Mouse (Mus musculus): ENCODE results near the gene Tubb4a. TPM values are rescaled to one million over a fixed set of nuclear protein-coding genes. Genes with fewer than 3 reads are reported as not detected.

The Tubb4a gene
- polyA plus RNA-seq, 1 experiment = 5.8 TPM

- Histone ChIP-seq H3K4me3 (ENCODE audit: low read depth, low read length) (no peak within 1 kb of the TSS), H3K27ac (ENCODE audit: insufficient read depth, low read length) (no peak within 1 kb of the TSS), H3K9me3 (replicated peaks; ENCODE audit: control insufficient read depth, insufficient read depth, low read length, poor library complexity, severe bottlenecking) (no peaks in the 10 kb centered on the region), H3K27me3 (ENCODE audit: control insufficient read depth, insufficient read depth, low read length, poor library complexity, severe bottlenecking) (no peaks in the 10 kb centered on the region), H3K36me3 (ENCODE audit: control insufficient read depth, insufficient read depth, low read length, poor library complexity, severe bottlenecking) (no peaks in the 10 kb centered on the region), H3K9ac (ENCODE audit: low read depth, poor library complexity, severe bottlenecking) (no peak within 1 kb of the TSS), H3K4me1 (ENCODE audit: control insufficient read depth, insufficient read depth, low read length) (no peaks in the 10 kb centered on the region)
- no peak for TF ChIP-seq EP300 (IDR thresholded peaks at IDR 0.05; ENCODE audit: insufficient read depth, low read depth, low read length)
- no peak for TF ChIP-seq POLR2A (IDR thresholded peaks at IDR 0.05; ENCODE audit: insufficient read depth, low read length)
- no peak for TF ChIP-seq CTCF (IDR thresholded peaks at IDR 0.05; ENCODE audit: low read depth, low read length)
Observed at GRCm38 (mm10) chr17:57041554-57041953, 46.0 kb downstream of the Tubb4a start, which contains the start of gene Slc25a41. TSS of gene Slc25a41 (minus strand) at chr17:57041654.

GRCm38 (mm10) chr17:57038978-57039377, 48.6 kb downstream of the Tubb4a start:
- TF ChIP-seq EP300 (IDR thresholded peaks at IDR 0.05; ENCODE audit: insufficient read depth, low read depth, low read length) = no peak
- no peak for TF ChIP-seq POLR2A (IDR thresholded peaks at IDR 0.05; ENCODE audit: insufficient read depth, low read length)
- TF ChIP-seq CTCF (IDR thresholded peaks at IDR 0.05; ENCODE audit: low read depth, low read length) = peak; percentile 77
- no peak overlapping the region for H3K27ac ChIP-seq (ENCODE audit: insufficient read depth, low read length)
- H3K4me1 ChIP-seq (ENCODE audit: control insufficient read depth, insufficient read depth, low read length) = no peaks in the 10 kb centered on the region
- H3K36me3 ChIP-seq (ENCODE audit: control insufficient read depth, insufficient read depth, low read length, poor library complexity, severe bottlenecking) = no peaks in the 10 kb centered on the region
- H3K4me3 ChIP-seq (ENCODE audit: low read depth, low read length) = peak overlapping the region; percentile 32; the same call in 1 of the 2 replicates
- no peaks in the 10 kb centered on the region for H3K9me3 ChIP-seq (replicated peaks; ENCODE audit: control insufficient read depth, insufficient read depth, low read length, poor library complexity, severe bottlenecking)
- H3K9ac ChIP-seq (ENCODE audit: low read depth, poor library complexity, severe bottlenecking) = peak overlapping the region; percentile 17; the same call in 1 of the 2 replicates
- H3K27me3 ChIP-seq (ENCODE audit: control insufficient read depth, insufficient read depth, low read length, poor library complexity, severe bottlenecking) = no peaks in the 10 kb centered on the region

- H3K9ac ChIP-seq (ENCODE audit: low read depth, poor library complexity, severe bottlenecking) = peak overlapping the region; percentile 93
- H3K27ac ChIP-seq (ENCODE audit: insufficient read depth, low read length) = no peak overlapping the region; the same call in 1 of the 2 replicates
- H3K4me1 ChIP-seq (ENCODE audit: control insufficient read depth, insufficient read depth, low read length) = no peaks in the 10 kb centered on the region
- no peaks in the 10 kb centered on the region for H3K27me3 ChIP-seq (ENCODE audit: control insufficient read depth, insufficient read depth, low read length, poor library complexity, severe bottlenecking)
- H3K9me3 ChIP-seq (replicated peaks; ENCODE audit: control insufficient read depth, insufficient read depth, low read length, poor library complexity, severe bottlenecking) = no peaks in the 10 kb centered on the region
- peak overlapping the region; percentile 88 for H3K4me3 ChIP-seq (ENCODE audit: low read depth, low read length)
- H3K36me3 ChIP-seq (ENCODE audit: control insufficient read depth, insufficient read depth, low read length, poor library complexity, severe bottlenecking) = peaks cover 9% of the 10 kb centered on the region
- TF ChIP-seq CTCF (IDR thresholded peaks at IDR 0.05; ENCODE audit: low read depth, low read length) (no peak), POLR2A (IDR thresholded peaks at IDR 0.05; ENCODE audit: insufficient read depth, low read length) (no peak), EP300 (IDR thresholded peaks at IDR 0.05; ENCODE audit: insufficient read depth, low read depth, low read length) (no peak)
Observed at GRCm38 (mm10) chr17:57032854-57033253, 54.7 kb downstream of the Tubb4a start.

- H3K27me3 ChIP-seq (ENCODE audit: control insufficient read depth, insufficient read depth, low read length, poor library complexity, severe bottlenecking) = no peaks in the 10 kb centered on the region
- peak overlapping the region; percentile 88 for H3K4me3 ChIP-seq (ENCODE audit: low read depth, low read length)
- H3K36me3 ChIP-seq (ENCODE audit: control insufficient read depth, insufficient read depth, low read length, poor library complexity, severe bottlenecking) = peaks cover 19% of the 10 kb centered on the region
- peak overlapping the region; percentile 48 for H3K27ac ChIP-seq (ENCODE audit: insufficient read depth, low read length)
- H3K4me1 ChIP-seq (ENCODE audit: control insufficient read depth, insufficient read depth, low read length) = no peaks in the 10 kb centered on the region
- H3K9me3 ChIP-seq (replicated peaks; ENCODE audit: control insufficient read depth, insufficient read depth, low read length, poor library complexity, severe bottlenecking) = no peaks in the 10 kb centered on the region
- no peak for TF ChIP-seq CTCF (IDR thresholded peaks at IDR 0.05; ENCODE audit: low read depth, low read length)
- no peak for TF ChIP-seq EP300 (IDR thresholded peaks at IDR 0.05; ENCODE audit: insufficient read depth, low read depth, low read length)
- peak; percentile 96 for TF ChIP-seq POLR2A (IDR thresholded peaks at IDR 0.05; ENCODE audit: insufficient read depth, low read length)
- peak overlapping the region; percentile 93 for H3K9ac ChIP-seq (ENCODE audit: low read depth, poor library complexity, severe bottlenecking)
Observed at GRCm38 (mm10) chr17:57031661-57032420, 55.7 kb downstream of the Tubb4a start.

- peak within 1 kb of the TSS; percentile 99 for H3K9ac ChIP-seq (ENCODE audit: low read depth, poor library complexity, severe bottlenecking)
- no peak for TF ChIP-seq EP300 (IDR thresholded peaks at IDR 0.05; ENCODE audit: insufficient read depth, low read depth, low read length)
- no peak for TF ChIP-seq POLR2A (IDR thresholded peaks at IDR 0.05; ENCODE audit: insufficient read depth, low read length)
- TF ChIP-seq CTCF (IDR thresholded peaks at IDR 0.05; ENCODE audit: low read depth, low read length) = no peak
- H3K4me1 ChIP-seq (ENCODE audit: control insufficient read depth, insufficient read depth, low read length) = no peaks in the 10 kb centered on the region
- H3K4me3 ChIP-seq (ENCODE audit: low read depth, low read length) = peak within 1 kb of the TSS; percentile 95
- peak within 1 kb of the TSS; percentile 48 for H3K27ac ChIP-seq (ENCODE audit: insufficient read depth, low read length)
- H3K27me3 ChIP-seq (ENCODE audit: control insufficient read depth, insufficient read depth, low read length, poor library complexity, severe bottlenecking) = no peaks in the 10 kb centered on the region
- H3K9me3 ChIP-seq (replicated peaks; ENCODE audit: control insufficient read depth, insufficient read depth, low read length, poor library complexity, severe bottlenecking) = no peaks in the 10 kb centered on the region
- peaks cover 26% of the 10 kb centered on the region for H3K36me3 ChIP-seq (ENCODE audit: control insufficient read depth, insufficient read depth, low read length, poor library complexity, severe bottlenecking)
Observed at GRCm38 (mm10) chr17:57030931-57031660, 56.5 kb downstream of the Tubb4a start, which contains the start of gene Khsrp. TSS of gene Khsrp (minus strand) at chr17:57031522.

Other genes starting within 250 kb of the Tubb4a start
- gene Acsbg2, start 213.3 kb downstream of the Tubb4a start, polyA plus RNA-seq (2011; ENCODE audit: insufficient read depth, insufficient read length, low read depth, missing spikeins) = 0.46 and 0.68 TPM in 2 replicates
- gene 1700061G19Rik, start 212.3 kb downstream of the Tubb4a start, polyA plus RNA-seq (2011; ENCODE audit: insufficient read depth, insufficient read length, low read depth, missing spikeins) = 8.0 and 8.4 TPM in 2 replicates
- gene Mllt1, start 152.4 kb downstream of the Tubb4a start, polyA plus RNA-seq (2011; ENCODE audit: insufficient read depth, insufficient read length, low read depth, missing spikeins) = 20.7 and 21.9 TPM in 2 replicates
- gene Acer1, start 105.7 kb downstream of the Tubb4a start, polyA plus RNA-seq (2011; ENCODE audit: insufficient read depth, insufficient read length, low read depth, missing spikeins) = 0.37 and 0.49 TPM in 2 replicates
- gene Clpp, start 97.5 kb downstream of the Tubb4a start, polyA plus RNA-seq (2011; ENCODE audit: insufficient read depth, insufficient read length, low read depth, missing spikeins) = 47.7 and 59.9 TPM in 2 replicates
- 16.0 and 21.3 TPM in 2 replicates for gene Alkbh7, start 90.4 kb downstream of the Tubb4a start, polyA plus RNA-seq (2011; ENCODE audit: insufficient read depth, insufficient read length, low read depth, missing spikeins)
- gene Pspn, start 87.8 kb downstream of the Tubb4a start, polyA plus RNA-seq (2011; ENCODE audit: insufficient read depth, insufficient read length, low read depth, missing spikeins) = not detected in 2 replicates
- gene Gtf2f1, start 76.5 kb downstream of the Tubb4a start, polyA plus RNA-seq (2011; ENCODE audit: insufficient read depth, insufficient read length, low read depth, missing spikeins) = 70.2 and 74.1 TPM in 2 replicates
- 0.56 TPM in 1 of 2 replicates, not detected in the other for gene Gm17949, start 76.3 kb downstream of the Tubb4a start, polyA plus RNA-seq (2011; ENCODE audit: insufficient read depth, insufficient read length, low read depth, missing spikeins)
- 166 and 176 TPM in 2 replicates for gene Khsrp, start 56.3 kb downstream of the Tubb4a start, polyA plus RNA-seq (2011; ENCODE audit: insufficient read depth, insufficient read length, low read depth, missing spikeins)
- gene Slc25a41, start 46.1 kb downstream of the Tubb4a start, polyA plus RNA-seq (2011; ENCODE audit: insufficient read depth, insufficient read length, low read depth, missing spikeins) = not detected in 2 replicates
- gene Crb3, start 28.7 kb downstream of the Tubb4a start, polyA plus RNA-seq (2011; ENCODE audit: insufficient read depth, insufficient read length, low read depth, missing spikeins) = 53.5 and 57.7 TPM in 2 replicates
- 24.2 and 24.5 TPM in 2 replicates for gene Slc25a23, start 27.9 kb downstream of the Tubb4a start, polyA plus RNA-seq (2011; ENCODE audit: insufficient read depth, insufficient read length, low read depth, missing spikeins)
- gene Dennd1c, start 9.3 kb downstream of the Tubb4a start, polyA plus RNA-seq (2011; ENCODE audit: insufficient read depth, insufficient read length, low read depth, missing spikeins) = 6.6 and 8.9 TPM in 2 replicates
- 8.1 and 9.1 TPM in 2 replicates for gene Tnfsf9, start 17.5 kb upstream of the Tubb4a start, polyA plus RNA-seq (2011; ENCODE audit: insufficient read depth, insufficient read length, low read depth, missing spikeins)
- gene Cd70, start 62.0 kb upstream of the Tubb4a start, polyA plus RNA-seq (2011; ENCODE audit: insufficient read depth, insufficient read length, low read depth, missing spikeins) = not detected in 2 replicates
- gene Tnfsf14, start 106.4 kb upstream of the Tubb4a start, polyA plus RNA-seq (2011; ENCODE audit: insufficient read depth, insufficient read length, low read depth, missing spikeins) = not detected in 2 replicates
- gene C3, start 140.4 kb upstream of the Tubb4a start, polyA plus RNA-seq (2011; ENCODE audit: insufficient read depth, insufficient read length, low read depth, missing spikeins) = 0.94 TPM in 1 of 2 replicates, not detected in the other
- 13.1 and 14.2 TPM in 2 replicates for gene Gpr108, start 160.7 kb upstream of the Tubb4a start, polyA plus RNA-seq (2011; ENCODE audit: insufficient read depth, insufficient read length, low read depth, missing spikeins)
- 59.0 and 61.1 TPM in 2 replicates for gene Trip10, start 161.7 kb upstream of the Tubb4a start, polyA plus RNA-seq (2011; ENCODE audit: insufficient read depth, insufficient read length, low read depth, missing spikeins)
- not detected in 2 replicates for gene Vav1, start 191.3 kb upstream of the Tubb4a start, polyA plus RNA-seq (2011; ENCODE audit: insufficient read depth, insufficient read length, low read depth, missing spikeins)

All from ES-Bruce4 (cell line).